Mouse (Mus musculus) urinary bladder, adult 2 months (tissue): ENCODE data around the gene Scnm1. TPM values are rescaled to one million over a fixed set of nuclear protein-coding genes. Genes with fewer than 3 reads are reported as not detected.
"Not testable (repeated sequence)": the region's sequence is repeated elsewhere in the genome, so short reads cannot be mapped to it uniquely, and the experiment has no call there.

Experiments
- DNase-seq: peaks from one replicate; pipeline ENCODE4 v3.0.0; 2022; ENCODE audit warnings: low spot score
- polyA plus RNA-seq: library from polyadenylated mRNA; depleted of rRNA; stranded (reverse); fragments of >200 nt; gene quantifications from 2 replicates; pipeline ENCODE4 v1.2.3, GENCODE M21; 2012; rRNA removed

The Scnm1 gene
- polyA plus RNA-seq, 1 experiment = 90.2 TPM

DNA sequence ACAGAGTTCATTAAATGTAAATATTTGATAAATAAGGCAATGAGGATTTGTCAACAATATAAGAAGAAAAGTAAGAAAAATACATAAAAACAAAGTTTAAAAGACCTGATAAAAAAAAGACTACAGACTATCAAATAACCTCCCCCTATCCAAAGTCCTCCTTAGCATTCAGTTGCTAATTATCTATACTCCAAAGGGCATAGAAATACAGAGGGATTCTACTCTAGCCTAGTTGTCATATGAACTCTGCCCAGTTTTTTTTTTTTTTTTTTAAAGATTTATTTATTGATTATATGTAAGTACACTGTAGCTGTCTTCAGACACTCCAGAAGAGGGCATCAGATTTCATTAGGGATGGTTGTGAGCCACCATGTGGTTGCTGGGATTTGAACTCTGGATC, 26.5 kb downstream of the Scnm1 start:
- DNase-seq = not testable (repeated sequence)

DNA sequence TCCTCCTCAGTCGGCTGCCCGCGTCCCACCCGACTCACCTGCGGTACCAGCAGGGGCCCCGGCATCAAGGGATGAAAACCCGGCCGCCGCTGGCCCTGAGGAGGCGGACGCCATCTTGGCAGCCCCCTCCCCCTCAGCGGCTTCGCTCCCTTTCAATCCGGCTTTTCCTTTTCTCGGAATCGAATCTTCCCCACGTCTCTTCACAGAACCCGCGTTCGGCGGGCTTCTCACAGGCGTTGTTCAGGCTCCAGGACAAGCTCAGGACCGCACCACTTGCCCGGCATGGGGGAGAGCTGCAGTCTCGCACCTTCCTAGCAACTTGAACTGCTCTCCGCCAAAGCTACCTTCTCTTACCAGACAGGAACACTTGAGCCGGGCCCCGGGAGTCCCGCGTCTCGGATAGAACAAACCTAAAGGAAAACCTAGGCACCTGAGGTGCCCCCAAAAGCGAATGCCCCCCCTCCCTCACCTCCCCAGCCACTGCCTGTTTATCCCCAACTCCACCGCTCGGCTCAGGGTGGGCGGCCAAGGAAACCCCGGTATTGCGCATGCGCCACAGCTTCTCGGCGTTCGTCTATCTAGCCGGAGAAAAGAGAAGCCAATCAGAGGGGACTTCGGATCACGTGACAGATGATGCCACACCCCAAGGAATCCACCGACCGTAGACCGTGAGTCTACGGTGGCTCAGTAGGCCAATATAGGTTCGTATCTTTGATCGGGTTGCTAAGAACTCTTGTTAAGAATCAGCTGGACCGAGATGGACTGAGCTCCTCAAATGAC, 27.3 kb downstream of the Scnm1 start, which contains the start of gene Pip5k1a:
TSS of gene Pip5k1a (minus strand) at position 593 of the 780 bp plus-strand sequence.
- DNase-seq = peak; percentile 85

- DNase-seq = no peak
These were observed 28.0 kb downstream of the Scnm1 start for GRCm38 (mm10) chr3:95105586-95106337.

DNA sequence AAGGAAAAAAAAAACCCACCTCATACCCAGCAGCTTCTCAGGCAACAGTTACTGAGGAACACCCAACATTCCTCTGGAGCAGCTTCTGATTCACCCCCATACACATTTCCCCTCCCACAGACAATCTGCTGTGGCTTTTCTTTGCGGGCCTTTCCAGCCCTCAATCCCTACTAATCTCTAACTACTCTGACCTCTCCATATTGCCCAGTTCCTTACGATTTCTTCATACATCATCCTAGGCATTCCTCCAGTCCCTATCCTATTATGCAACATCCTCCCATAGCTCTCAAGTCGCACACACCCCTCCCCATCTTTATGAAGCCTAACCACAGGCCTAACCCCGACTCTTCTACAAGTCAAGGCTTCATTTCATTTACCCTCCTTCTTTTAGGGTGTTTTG, 28.7 kb downstream of the Scnm1 start:
- no peak for DNase-seq

GRCm38 (mm10) chr3:95100854-95101253, 33.0 kb downstream of the Scnm1 start:
- DNase-seq = no peak

GRCm38 (mm10) chr3:95088071-95088470, 45.7 kb downstream of the Scnm1 start:
- DNase-seq = no peak

Other genes starting within 250 kb of the Scnm1 start
- gene Psmb4, start 247.1 kb downstream of the Scnm1 start, polyA plus RNA-seq = 242 and 281 TPM in 2 replicates
- 83.1 and 85.8 TPM in 2 replicates for gene Selenbp1, start 201.0 kb downstream of the Scnm1 start, polyA plus RNA-seq
- 22.7 and 23.4 TPM in 2 replicates for gene Rfx5, start 179.9 kb downstream of the Scnm1 start, polyA plus RNA-seq
- gene Pi4kb, start 159.3 kb downstream of the Scnm1 start, polyA plus RNA-seq = 64.9 and 85.1 TPM in 2 replicates
- gene Zfp687, start 118.6 kb downstream of the Scnm1 start, polyA plus RNA-seq = 14.0 and 17.6 TPM in 2 replicates
- gene Psmd4, start 91.4 kb downstream of the Scnm1 start, polyA plus RNA-seq = 172 and 195 TPM in 2 replicates
- gene Pip5k1a, start 27.1 kb downstream of the Scnm1 start, polyA plus RNA-seq = 27.2 and 28.2 TPM in 2 replicates
- 70.9 and 76.2 TPM in 2 replicates for gene Vps72, start 23.0 kb downstream of the Scnm1 start, polyA plus RNA-seq
- gene Tmod4, start 9.5 kb downstream of the Scnm1 start, polyA plus RNA-seq = 1.2 and 1.5 TPM in 2 replicates
- 10.4 and 11.0 TPM in 2 replicates for gene Lysmd1, start 77 bp upstream of the Scnm1 start, polyA plus RNA-seq
- 8.5 and 8.7 TPM in 2 replicates for gene Tnfaip8l2, start 8.3 kb upstream of the Scnm1 start, polyA plus RNA-seq
- gene Sema6c, start 26.4 kb upstream of the Scnm1 start, polyA plus RNA-seq = 4.2 and 5.8 TPM in 2 replicates
- gene Gabpb2, start 83.9 kb upstream of the Scnm1 start, polyA plus RNA-seq = 21.4 and 21.9 TPM in 2 replicates
- gene Cdc42se1, start 94.7 kb upstream of the Scnm1 start, polyA plus RNA-seq = 77.2 and 92.7 TPM in 2 replicates
- 11.0 and 15.4 TPM in 2 replicates for gene Mllt11, start 98.2 kb upstream of the Scnm1 start, polyA plus RNA-seq
- gene Gm128, start 107.6 kb upstream of the Scnm1 start, polyA plus RNA-seq = 0.47 and 0.58 TPM in 2 replicates
- 13.5 and 15.1 TPM in 2 replicates for gene Bnipl, start 117.2 kb upstream of the Scnm1 start, polyA plus RNA-seq
- gene Mindy1, start 147.3 kb upstream of the Scnm1 start, polyA plus RNA-seq = 69.7 and 79.9 TPM in 2 replicates
- gene Prune1, start 148.1 kb upstream of the Scnm1 start, polyA plus RNA-seq = 19.2 and 20.3 TPM in 2 replicates
- gene Anxa9, start 173.2 kb upstream of the Scnm1 start, polyA plus RNA-seq = 6.5 and 7.6 TPM in 2 replicates
- gene Cers2, start 180.8 kb upstream of the Scnm1 start, polyA plus RNA-seq = 119 and 126 TPM in 2 replicates
- gene Setdb1, start 223.2 kb upstream of the Scnm1 start, polyA plus RNA-seq = 22.9 and 24.7 TPM in 2 replicates